Mouse (Mus musculus) embryo, embryonic 11 days (tissue): ENCODE measurements around the gene H1f0.
"Not testable (repeated sequence)": the region's sequence is repeated elsewhere in the genome, so short reads cannot be mapped to it uniquely, and the experiment has no call there.

Experiments used
- DNase-seq: peaks from one replicate; pipeline ENCODE4 v3.0.0-alpha.2; 2015

The H1f0 gene

GRCm38 (mm10) chr15:79006638-79007037, 21.6 kb upstream of the H1f0 start:
- DNase-seq: no peak

- DNase-seq: no peak
These were observed 21.2 kb upstream of the H1f0 start for GRCm38 (mm10) chr15:79007059-79007458.

- DNase-seq: not testable (repeated sequence)
These were observed 20.4 kb upstream of the H1f0 start for GRCm38 (mm10) chr15:79007836-79008235.

GRCm38 (mm10) chr15:79009734-79010133, 18.5 kb upstream of the H1f0 start:
- DNase-seq: no peak

GRCm38 (mm10) chr15:79011550-79011949, 16.7 kb upstream of the H1f0 start:
- DNase-seq: peak; percentile 53

- no peak for DNase-seq
These were observed 14.9 kb upstream of the H1f0 start for GRCm38 (mm10) chr15:79013382-79013781.

- DNase-seq: no peak
These were observed 10.1 kb upstream of the H1f0 start for GRCm38 (mm10) chr15:79018191-79018590.

- DNase-seq: peak; percentile 62
These were observed 9.4 kb upstream of the H1f0 start for GRCm38 (mm10) chr15:79018886-79019285.

- DNase-seq: no peak
These were observed 5.5 kb upstream of the H1f0 start for GRCm38 (mm10) chr15:79022671-79023230.

- DNase-seq: no peak
These were observed 4.9 kb upstream of the H1f0 start for GRCm38 (mm10) chr15:79023366-79023765.

- DNase-seq: peak; percentile 44
These were observed 2.5 kb upstream of the H1f0 start for GRCm38 (mm10) chr15:79025687-79026308.

- DNase-seq: no peak
These were observed 1.5 kb upstream of the H1f0 start for GRCm38 (mm10) chr15:79026511-79027290.

- DNase-seq: no peak
These were observed 702 bp upstream of the H1f0 start for GRCm38 (mm10) chr15:79027291-79028205.

- no peak for DNase-seq
These were observed 704 bp downstream of the H1f0 start for GRCm38 (mm10) chr15:79028823-79029484.

GRCm38 (mm10) chr15:79029519-79030241, 1.4 kb downstream of the H1f0 start:
- peak; percentile 50 for DNase-seq

- peak; percentile 97 for DNase-seq
These were observed 2.5 kb downstream of the H1f0 start for GRCm38 (mm10) chr15:79030551-79031435.

- not testable (repeated sequence) for DNase-seq
These were observed 3.7 kb downstream of the H1f0 start for GRCm38 (mm10) chr15:79031908-79032307.

- peak; percentile 87 for DNase-seq
These were observed 9.7 kb downstream of the H1f0 start for GRCm38 (mm10) chr15:79037913-79038328.

- DNase-seq: no peak
These were observed 10.1 kb downstream of the H1f0 start for GRCm38 (mm10) chr15:79038331-79038730.

GRCm38 (mm10) chr15:79038853-79039252, 10.6 kb downstream of the H1f0 start:
- peak; percentile 84 for DNase-seq
